Mouse (Mus musculus): ENCODE measurements at regions not wholly inside any gene's neighbourhood (a gene's known extent, or its start where the extent isn't known, plus 50 kb on each side); places are given as distances from the start of the nearest gene placed in this dataset.

DNA sequence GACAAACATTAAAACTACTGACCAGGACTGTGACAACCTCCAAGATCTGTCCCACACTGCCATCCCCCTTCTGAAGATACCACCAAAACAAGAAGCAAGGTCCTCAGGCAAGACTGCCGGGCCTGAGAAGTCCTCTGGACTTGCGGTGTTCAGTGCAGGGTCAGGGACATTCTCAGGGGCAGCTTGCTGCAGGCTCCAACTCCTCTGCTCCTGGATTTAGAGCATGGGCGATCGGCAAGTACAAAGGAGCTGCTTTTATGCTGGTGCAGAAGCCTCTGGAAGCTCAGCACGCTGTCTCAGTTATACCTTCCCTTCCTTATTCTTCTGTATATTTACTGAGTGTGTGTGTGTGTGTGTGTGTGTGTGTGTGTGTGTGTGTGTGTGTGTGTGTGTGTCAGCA is 103.2 kb downstream of the Fam114a2 start:
- Histone ChIP-seq H3K4me1 (ENCODE audit: control insufficient read depth in 1 of 2, insufficient read depth in 2 of 2, low read length in 2 of 2) (no peaks in the 10 kb centered on the region), H3K27ac (ENCODE audit: control insufficient read depth, low read depth, low read length) (no peak overlapping the region), H3K4me3 (ENCODE audit: control insufficient read depth in 1 of 2, insufficient read depth in 1 of 2, low read depth in 2 of 2, low read length in 2 of 2) (no peak overlapping the region), H3K36me3 (ENCODE audit: control insufficient read depth in 1 of 2, insufficient read depth in 2 of 2, low read length in 2 of 2) (no peaks in the 10 kb centered on the region), H3K27me3 (ENCODE audit: control insufficient read depth in 1 of 2, insufficient read depth in 2 of 2, low read length in 2 of 2) (peaks cover 0 to 1% of the 10 kb centered on the region in 2 experiments; a peak in 1 of 4 replicates), H3K79me2 (ENCODE audit: control insufficient read depth, insufficient read depth, low read length, poor library complexity) (no peaks in the 10 kb centered on the region), H3K9me3 (replicated peaks; ENCODE audit: insufficient read depth, low read length) (no peaks in the 10 kb centered on the region), H3K9ac (ENCODE audit: control insufficient read depth, low read depth, low read length, poor library complexity, severe bottlenecking) (no peak overlapping the region)
- DNase-seq (ENCODE audit: low read depth, low spot score): no peak
- TF ChIP-seq JUND (IDR thresholded peaks at IDR 0.05; ENCODE audit: low read depth, low read length): no peak
- TF ChIP-seq MXI1 (IDR thresholded peaks at IDR 0.05; ENCODE audit: low read depth, low read length): no peak
- TF ChIP-seq MYB (IDR thresholded peaks at IDR 0.05; ENCODE audit: low read depth, low read length): no peak
- TF ChIP-seq USF1 (IDR thresholded peaks at IDR 0.05; ENCODE audit: low read depth, low read length): no peak
- TF ChIP-seq RAD21 (IDR thresholded peaks at IDR 0.05; ENCODE audit: low read depth, low read length): no peak
- TF ChIP-seq MAX (IDR thresholded peaks at IDR 0.05; ENCODE audit: low read length): no peak
- no peak for TF ChIP-seq E2F4 (IDR thresholded peaks at IDR 0.05; ENCODE audit: borderline replicate concordance, low read depth, low read length)
- TF ChIP-seq POLR2AphosphoS2 (IDR thresholded peaks at IDR 0.05; ENCODE audit: low read length): no peak
- no peak for TF ChIP-seq POLR2A (IDR thresholded peaks at IDR 0.05; ENCODE audit: control insufficient read depth in 1 of 2, insufficient read depth in 1 of 2, low read depth in 1 of 2, low read length in 2 of 2, poor library complexity in 1 of 2)
- no peak for TF ChIP-seq BHLHE40 (IDR thresholded peaks at IDR 0.05; ENCODE audit: borderline replicate concordance, low read depth, low read length)
- TF ChIP-seq MEF2A (IDR thresholded peaks at IDR 0.05; ENCODE audit: extremely low read depth, insufficient replicate concordance, low read depth, low read length, poor library complexity, severe bottlenecking): no peak
- TF ChIP-seq ZNF384 (IDR thresholded peaks at IDR 0.05; ENCODE audit: low read depth, low read length): no peak
- TF ChIP-seq ELF1 (IDR thresholded peaks at IDR 0.05; ENCODE audit: low read depth, low read length): no peak
- no peak for TF ChIP-seq CHD1 (IDR thresholded peaks at IDR 0.05; ENCODE audit: low read depth, low read length)
- no peak for TF ChIP-seq TAL1 (IDR thresholded peaks at IDR 0.05; ENCODE audit: low read length)

DNA sequence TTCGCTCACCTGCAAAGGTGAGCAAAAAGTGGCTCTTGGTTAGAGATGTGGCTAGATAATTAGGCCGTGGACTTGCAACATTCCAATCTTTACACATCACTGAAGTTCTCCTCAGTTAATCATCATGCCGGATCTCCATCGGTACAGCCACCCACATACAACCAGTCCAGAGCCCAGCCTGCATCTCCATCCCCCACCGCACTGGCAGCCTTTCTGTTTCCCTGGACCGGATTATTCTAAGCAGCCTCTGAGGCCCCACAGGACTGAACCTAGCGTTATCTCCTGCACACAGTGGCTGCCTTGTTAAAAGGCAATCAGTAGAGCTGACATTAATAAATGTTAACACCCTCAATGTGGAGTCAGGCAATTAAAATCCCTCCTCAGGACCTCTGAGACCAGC is 103.7 kb downstream of the Fam114a2 start:
- Histone ChIP-seq H3K9me3 (replicated peaks; ENCODE audit: insufficient read depth, low read length) (no peaks in the 10 kb centered on the region), H3K36me3 (ENCODE audit: control insufficient read depth in 1 of 2, insufficient read depth in 2 of 2, low read length in 2 of 2) (no peaks in the 10 kb centered on the region), H3K79me2 (ENCODE audit: control insufficient read depth, insufficient read depth, low read length, poor library complexity) (no peaks in the 10 kb centered on the region), H3K4me1 (ENCODE audit: control insufficient read depth in 1 of 2, insufficient read depth in 2 of 2, low read length in 2 of 2) (no peaks in the 10 kb centered on the region), H3K4me3 (ENCODE audit: control insufficient read depth in 1 of 2, insufficient read depth in 1 of 2, low read depth in 2 of 2, low read length in 2 of 2) (no peak overlapping the region), H3K27ac (ENCODE audit: control insufficient read depth, low read depth, low read length) (no peak overlapping the region), H3K9ac (ENCODE audit: control insufficient read depth, low read depth, low read length, poor library complexity, severe bottlenecking) (no peak overlapping the region), H3K27me3 (ENCODE audit: control insufficient read depth in 1 of 2, insufficient read depth in 2 of 2, low read length in 2 of 2) (peaks cover 0 to 1% of the 10 kb centered on the region in 2 experiments; a peak in 1 of 4 replicates)
- DNase-seq (ENCODE audit: low read depth, low spot score): no peak
- TF ChIP-seq ZMIZ1 (IDR thresholded peaks at IDR 0.05; ENCODE audit: low read depth, low read length) (no peak), ELF1 (IDR thresholded peaks at IDR 0.05; ENCODE audit: low read depth, low read length) (no peak), SMC3 (IDR thresholded peaks at IDR 0.05; ENCODE audit: low read depth, low read length) (no peak), RCOR1 (IDR thresholded peaks at IDR 0.05; ENCODE audit: low read depth, low read length) (no peak), MAZ (IDR thresholded peaks at IDR 0.05; ENCODE audit: low read depth, low read length) (no peak), SIN3A (IDR thresholded peaks at IDR 0.05; ENCODE audit: low read length) (no peak), GATA1 (IDR thresholded peaks at IDR 0.05; ENCODE audit: low read depth, low read length) (no peak), USF1 (IDR thresholded peaks at IDR 0.05; ENCODE audit: low read depth, low read length) (no peak), BHLHE40 (IDR thresholded peaks at IDR 0.05; ENCODE audit: borderline replicate concordance, low read depth, low read length) (no peak), GABPA (IDR thresholded peaks at IDR 0.05; ENCODE audit: low read depth, low read length) (no peak), POLR2A (IDR thresholded peaks at IDR 0.05; ENCODE audit: control insufficient read depth in 1 of 2, insufficient read depth in 1 of 2, low read depth in 1 of 2, low read length in 2 of 2, poor library complexity in 1 of 2) (no peak), POLR2AphosphoS5 (IDR thresholded peaks at IDR 0.05; ENCODE audit: borderline replicate concordance, low read depth, low read length) (no peak), E2F4 (IDR thresholded peaks at IDR 0.05; ENCODE audit: borderline replicate concordance, low read depth, low read length) (no peak), CTCF (IDR thresholded peaks at IDR 0.05 in 2 of 3, conservative IDR thresholded peaks at IDR 0.05 in 1 of 3; ENCODE audit: control insufficient read depth in 1 of 3, insufficient read depth in 1 of 3, low read depth in 2 of 3, low read length in 3 of 3, poor library complexity in 1 of 3, severe bottlenecking in 1 of 3) (no peak), RAD21 (IDR thresholded peaks at IDR 0.05; ENCODE audit: low read depth, low read length) (no peak), HCFC1 (IDR thresholded peaks at IDR 0.05; ENCODE audit: low read depth, low read length) (no peak), CHD2 (IDR thresholded peaks at IDR 0.05; ENCODE audit: low read length) (no peak), ZNF384 (IDR thresholded peaks at IDR 0.05; ENCODE audit: low read depth, low read length) (no peak)
